Mouse (Mus musculus): ENCODE measurements at regions not wholly inside any gene's neighbourhood (a gene's known extent, or its start where the extent isn't known, plus 50 kb on each side); places are given as distances from the start of the nearest gene placed in this dataset.
A peak's percentile ranks its signal among the peaks of the same experiment; 100 is the strongest.

DNA sequence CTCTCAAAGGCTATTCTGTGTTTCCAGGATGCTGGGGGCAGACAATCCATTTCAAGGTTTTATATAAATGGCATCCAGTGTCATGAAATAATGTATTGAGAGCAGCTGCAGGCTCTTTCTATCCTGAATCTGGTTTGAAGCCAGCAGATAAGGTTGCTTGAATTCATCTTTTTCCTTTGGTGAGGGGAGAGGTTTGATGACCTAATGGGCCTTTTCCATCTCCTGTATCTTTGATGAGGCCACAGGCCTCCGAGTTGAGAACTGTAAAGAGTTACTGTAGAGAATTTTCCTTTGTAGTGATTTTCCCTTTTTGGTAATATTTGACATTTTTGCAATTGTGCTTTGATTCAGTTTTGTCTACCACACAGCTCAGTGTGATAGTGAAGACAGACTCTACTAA is 458.8 kb upstream of the 1700008P02Rik start:
- H3K9ac ChIP-seq, result no peak overlapping the region
- ATAC-seq (ENCODE audit: low FRiP score), result no peak
- H3K4me3 ChIP-seq (replicated peaks; ENCODE audit: low read length), result no peak overlapping the region
- H3K4me1 ChIP-seq (replicated peaks; ENCODE audit: control insufficient read depth, insufficient read depth, low read length), result no peaks in the 10 kb centered on the region
- no peaks in the 10 kb centered on the region for H3K36me3 ChIP-seq (replicated peaks; ENCODE audit: control insufficient read depth, insufficient read depth)
- no peak for DNase-seq (ENCODE audit: low spot score)
- WGBS, result 73% methylated on average over 1 of the region's 1 CpGs
- H3K27ac ChIP-seq, result no peak overlapping the region
- no peaks in the 10 kb centered on the region for H3K27me3 ChIP-seq (ENCODE audit: control insufficient read depth, insufficient read depth, low read length)
- H3K9me3 ChIP-seq (ENCODE audit: control insufficient read depth, low read length), result no peaks in the 10 kb centered on the region
- H3K4me2 ChIP-seq (replicated peaks), result no peak overlapping the region

DNA sequence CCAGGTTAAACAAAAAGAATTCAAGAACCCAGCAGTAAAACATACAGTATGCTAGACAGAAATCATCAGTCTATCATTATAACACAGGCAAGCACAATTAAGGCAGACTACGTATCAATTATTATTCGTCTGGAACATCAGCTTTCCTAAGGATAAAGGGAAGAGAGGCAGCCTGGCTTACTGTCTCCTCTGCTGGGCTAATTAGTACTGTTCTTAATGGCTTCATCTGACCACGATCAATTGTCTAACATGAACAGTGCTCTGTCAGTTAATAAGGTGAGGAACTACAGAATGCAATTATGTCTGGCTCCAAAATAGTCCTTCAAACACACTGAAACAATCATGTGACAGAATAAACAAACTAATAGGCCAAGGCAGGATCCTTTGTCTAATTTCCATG is 456.6 kb upstream of the 1700008P02Rik start:
- ATAC-seq (ENCODE audit: low FRiP score), result peak; percentile 37; the same call in 1 of the 2 replicates
- Histone ChIP-seq H3K27me3 (ENCODE audit: control insufficient read depth, insufficient read depth, low read length) (no peaks in the 10 kb centered on the region), H3K4me2 (replicated peaks) (no peak overlapping the region), H3K9me3 (ENCODE audit: control insufficient read depth, low read length) (no peaks in the 10 kb centered on the region), H3K4me1 (replicated peaks; ENCODE audit: control insufficient read depth, insufficient read depth, low read length) (no peaks in the 10 kb centered on the region), H3K27ac (no peak overlapping the region), H3K4me3 (replicated peaks; ENCODE audit: low read length) (no peak overlapping the region), H3K9ac (no peak overlapping the region), H3K36me3 (replicated peaks; ENCODE audit: control insufficient read depth, insufficient read depth) (no peaks in the 10 kb centered on the region)
- no peak for DNase-seq (ENCODE audit: low spot score)
- WGBS, result 60% methylated on average over 3 of the region's 3 CpGs

DNA sequence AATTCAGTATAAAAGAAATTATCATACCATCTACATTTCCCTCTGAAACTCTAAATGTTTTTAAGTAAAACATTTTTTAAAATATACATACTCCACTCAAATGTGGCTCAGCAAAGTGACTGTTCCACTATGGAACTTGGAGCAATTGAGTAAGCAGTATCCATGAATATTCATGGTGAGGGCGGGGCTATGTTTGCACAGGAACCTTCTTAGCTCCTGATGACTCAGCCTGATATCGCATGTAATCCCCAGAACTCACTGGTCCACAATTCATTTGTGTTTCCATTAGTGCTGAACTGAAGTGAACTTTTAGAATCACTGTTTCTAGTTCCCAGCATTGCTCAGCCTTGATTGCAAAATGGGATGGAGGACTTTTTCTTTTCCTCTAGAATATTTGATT is 454.2 kb upstream of the 1700008P02Rik start:
- no peaks in the 10 kb centered on the region for H3K27me3 ChIP-seq (ENCODE audit: control insufficient read depth, insufficient read depth, low read length)
- H3K4me2 ChIP-seq (replicated peaks), result no peak overlapping the region
- H3K9me3 ChIP-seq (ENCODE audit: control insufficient read depth, low read length), result no peaks in the 10 kb centered on the region
- ATAC-seq (ENCODE audit: low FRiP score) (no peak), DNase-seq (ENCODE audit: low spot score) (no peak)
- no peak overlapping the region for H3K27ac ChIP-seq
- 66% methylated on average over 2 of the region's 2 CpGs for WGBS
- H3K4me1 ChIP-seq (replicated peaks; ENCODE audit: control insufficient read depth, insufficient read depth, low read length), result no peaks in the 10 kb centered on the region
- H3K36me3 ChIP-seq (replicated peaks; ENCODE audit: control insufficient read depth, insufficient read depth), result no peaks in the 10 kb centered on the region
- no peak overlapping the region for H3K9ac ChIP-seq
- no peak overlapping the region for H3K4me3 ChIP-seq (replicated peaks; ENCODE audit: low read length)

DNA sequence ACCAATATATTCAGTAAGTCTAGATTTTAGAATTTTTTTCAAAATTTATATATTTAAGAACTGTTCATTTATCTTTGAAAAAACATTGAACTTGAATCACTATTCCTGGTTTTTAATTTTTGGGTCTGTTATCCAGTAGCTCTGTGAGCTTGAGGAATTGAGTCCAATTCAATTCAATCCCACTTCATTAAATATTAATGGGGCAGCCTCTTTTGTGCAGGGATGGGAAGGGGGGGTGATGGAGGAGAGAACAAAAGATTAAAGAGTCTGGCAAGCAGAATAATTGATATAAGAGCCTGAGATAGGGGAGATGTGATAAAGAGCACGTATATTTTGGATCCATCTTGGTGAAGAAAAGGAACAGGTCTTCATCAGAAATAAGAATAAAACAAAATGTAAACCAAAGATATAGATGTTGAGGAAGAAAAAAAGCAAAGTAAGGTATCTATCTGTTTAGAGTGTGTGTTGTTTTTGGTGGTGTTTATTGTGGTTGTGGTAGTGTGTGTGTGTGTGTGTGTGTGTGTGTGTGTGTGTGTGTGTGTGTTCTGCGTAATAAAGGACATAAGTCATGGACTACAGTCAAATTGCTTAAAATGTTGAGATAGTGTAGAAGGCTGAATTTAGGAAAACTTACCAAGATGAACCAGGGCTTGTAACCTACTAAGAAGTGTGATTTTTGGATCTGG is 421.3 kb upstream of the 1700008P02Rik start:
- Histone ChIP-seq H3K27ac (no peak overlapping the region), H3K4me1 (replicated peaks; ENCODE audit: control insufficient read depth, insufficient read depth, low read length) (no peaks in the 10 kb centered on the region), H3K4me3 (replicated peaks; ENCODE audit: low read length) (no peak overlapping the region), H3K4me2 (replicated peaks) (no peak overlapping the region), H3K9ac (no peak overlapping the region), H3K9me3 (ENCODE audit: control insufficient read depth, low read length) (no peaks in the 10 kb centered on the region), H3K27me3 (ENCODE audit: control insufficient read depth, insufficient read depth, low read length) (no peaks in the 10 kb centered on the region), H3K36me3 (replicated peaks; ENCODE audit: control insufficient read depth, insufficient read depth) (no peaks in the 10 kb centered on the region)
- no peak for DNase-seq (ENCODE audit: low spot score)
- WGBS, result 35% methylated on average over 2 of the region's 2 CpGs
- ATAC-seq (ENCODE audit: low FRiP score), result peak; percentile 43; the same call in 1 of the 2 replicates

DNA sequence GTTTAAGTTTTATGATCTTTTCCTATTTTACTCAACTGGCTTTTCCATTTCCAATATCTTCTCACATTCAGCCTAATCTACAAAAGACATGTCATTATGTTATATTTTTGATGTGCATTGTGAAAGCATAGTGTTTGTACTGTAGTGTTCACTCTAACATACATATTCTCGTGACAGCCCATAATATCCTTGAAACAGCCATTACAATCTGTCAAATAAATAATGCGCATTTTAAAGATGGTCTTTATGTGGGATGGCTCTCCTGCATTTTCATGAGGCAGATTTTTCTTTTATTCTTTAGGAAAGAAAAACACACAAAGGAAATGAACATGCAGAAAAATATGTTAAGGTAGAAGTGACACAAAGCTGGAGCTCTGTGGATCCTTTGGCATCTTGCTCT is 415.6 kb upstream of the 1700008P02Rik start:
- Histone ChIP-seq H3K9ac (no peak overlapping the region), H3K36me3 (replicated peaks; ENCODE audit: control insufficient read depth, insufficient read depth) (no peaks in the 10 kb centered on the region), H3K4me1 (replicated peaks; ENCODE audit: control insufficient read depth, insufficient read depth, low read length) (no peaks in the 10 kb centered on the region), H3K9me3 (ENCODE audit: control insufficient read depth, low read length) (no peaks in the 10 kb centered on the region), H3K27me3 (ENCODE audit: control insufficient read depth, insufficient read depth, low read length) (no peaks in the 10 kb centered on the region), H3K4me3 (replicated peaks; ENCODE audit: low read length) (no peak overlapping the region), H3K27ac (no peak overlapping the region), H3K4me2 (replicated peaks) (no peak overlapping the region)
- ATAC-seq (ENCODE audit: low FRiP score), result no peak
- 38% methylated on average over 2 of the region's 2 CpGs for WGBS
- DNase-seq (ENCODE audit: low spot score), result no peak

DNA sequence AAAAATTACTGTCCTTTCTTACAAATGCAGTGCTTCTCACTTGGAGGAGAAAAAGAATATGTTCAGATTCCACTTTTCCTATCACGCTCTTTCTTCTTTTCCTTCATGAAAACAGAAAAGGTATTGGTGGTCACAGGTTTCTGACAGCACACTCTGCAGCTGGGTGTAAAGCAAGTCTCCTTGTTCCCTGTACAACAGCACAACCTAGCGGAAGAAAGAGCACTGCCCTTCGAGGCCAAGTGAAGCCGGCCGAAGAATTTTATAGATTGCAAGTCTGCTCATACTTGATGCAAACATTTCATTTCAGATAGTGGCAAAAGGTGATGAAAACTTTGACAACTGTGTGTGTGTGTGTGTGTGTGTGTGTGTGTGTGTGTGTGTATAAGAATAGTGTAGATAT is 407.6 kb upstream of the 1700008P02Rik start:
- peak; percentile 86 for DNase-seq (ENCODE audit: low spot score)
- H3K4me1 ChIP-seq (replicated peaks; ENCODE audit: control insufficient read depth, insufficient read depth, low read length), result no peaks in the 10 kb centered on the region
- H3K27me3 ChIP-seq (ENCODE audit: control insufficient read depth, insufficient read depth, low read length), result no peaks in the 10 kb centered on the region
- no peak overlapping the region for H3K4me3 ChIP-seq (replicated peaks; ENCODE audit: low read length)
- H3K9me3 ChIP-seq (ENCODE audit: control insufficient read depth, low read length), result no peaks in the 10 kb centered on the region
- no peak overlapping the region for H3K27ac ChIP-seq
- peak; percentile 88; the same call in 1 of the 2 replicates for ATAC-seq (ENCODE audit: low FRiP score)
- no peak overlapping the region for H3K4me2 ChIP-seq (replicated peaks)
- H3K36me3 ChIP-seq (replicated peaks; ENCODE audit: control insufficient read depth, insufficient read depth), result no peaks in the 10 kb centered on the region
- H3K9ac ChIP-seq, result no peak overlapping the region
- WGBS, result 20% methylated on average over 5 of the region's 5 CpGs

DNA sequence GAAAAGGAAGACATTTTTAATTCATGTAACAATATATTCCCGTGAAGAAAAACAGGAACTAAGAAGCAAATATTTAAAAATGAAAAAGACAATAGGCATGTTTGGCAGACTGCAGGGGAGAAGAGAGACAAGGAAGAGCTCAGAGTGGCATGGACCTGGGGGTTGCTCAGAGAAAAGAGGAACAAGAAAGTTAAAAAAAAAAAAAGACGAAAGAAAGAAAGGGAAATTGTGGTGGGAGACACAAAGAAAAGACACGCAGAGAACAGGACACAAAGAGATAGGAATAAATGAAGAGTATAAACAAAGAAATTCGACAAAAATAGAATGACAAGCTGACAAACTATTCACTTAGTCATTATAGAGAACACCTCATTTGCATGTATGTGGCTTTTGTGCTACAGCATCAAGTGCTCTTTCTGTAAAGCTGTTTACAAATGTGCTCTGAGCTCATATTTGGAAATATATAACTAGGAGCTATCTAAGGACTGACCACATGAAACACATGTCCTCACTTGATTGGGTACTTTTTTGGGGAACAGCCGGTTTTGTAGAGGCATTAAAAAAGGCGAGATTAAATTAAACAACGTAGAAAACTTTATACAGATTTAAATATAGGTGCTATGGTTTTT is 394.2 kb upstream of the 1700008P02Rik start:
- Histone ChIP-seq H3K9ac (no peak overlapping the region), H3K27me3 (ENCODE audit: control insufficient read depth, insufficient read depth, low read length) (no peaks in the 10 kb centered on the region), H3K27ac (no peak overlapping the region), H3K36me3 (replicated peaks; ENCODE audit: control insufficient read depth, insufficient read depth) (no peaks in the 10 kb centered on the region), H3K4me3 (replicated peaks; ENCODE audit: low read length) (no peak overlapping the region), H3K9me3 (ENCODE audit: control insufficient read depth, low read length) (no peaks in the 10 kb centered on the region), H3K4me1 (replicated peaks; ENCODE audit: control insufficient read depth, insufficient read depth, low read length) (peaks cover 4% of the 10 kb centered on the region; the same call in 1 of the 2 replicates), H3K4me2 (replicated peaks) (no peak overlapping the region)
- ATAC-seq (ENCODE audit: low FRiP score) (no peak), DNase-seq (ENCODE audit: low spot score) (no peak)
- 29% methylated on average over 7 of the region's 7 CpGs for WGBS

DNA sequence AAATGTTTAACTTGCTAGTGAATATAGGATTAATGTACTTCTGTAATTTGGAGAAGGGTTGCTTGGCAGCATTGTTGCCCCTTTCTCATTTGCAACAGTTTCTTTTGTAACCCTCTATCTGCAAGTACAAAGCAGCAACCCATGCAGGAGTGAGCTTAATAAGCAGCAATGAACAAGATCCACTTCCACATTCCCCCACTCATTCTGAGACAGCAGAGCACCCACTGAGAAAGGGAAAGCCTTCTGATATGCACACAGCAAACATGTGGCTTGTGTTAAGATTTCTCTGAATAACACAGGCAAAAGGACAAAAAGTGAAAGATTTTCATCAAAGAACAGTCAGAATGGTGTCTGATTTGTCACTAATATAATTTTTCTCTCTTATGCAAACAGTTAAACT is 393.3 kb upstream of the 1700008P02Rik start:
- no peak for DNase-seq (ENCODE audit: low spot score)
- no peak for ATAC-seq (ENCODE audit: low FRiP score)
- no peaks in the 10 kb centered on the region for H3K27me3 ChIP-seq (ENCODE audit: control insufficient read depth, insufficient read depth, low read length)
- H3K4me1 ChIP-seq (replicated peaks; ENCODE audit: control insufficient read depth, insufficient read depth, low read length), result peaks cover 4% of the 10 kb centered on the region; the same call in 1 of the 2 replicates
- no peak overlapping the region for H3K9ac ChIP-seq
- H3K9me3 ChIP-seq (ENCODE audit: control insufficient read depth, low read length), result no peaks in the 10 kb centered on the region
- no peak overlapping the region for H3K4me3 ChIP-seq (replicated peaks; ENCODE audit: low read length)
- H3K27ac ChIP-seq, result no peak overlapping the region
- no peak overlapping the region for H3K4me2 ChIP-seq (replicated peaks)
- no peaks in the 10 kb centered on the region for H3K36me3 ChIP-seq (replicated peaks; ENCODE audit: control insufficient read depth, insufficient read depth)

DNA sequence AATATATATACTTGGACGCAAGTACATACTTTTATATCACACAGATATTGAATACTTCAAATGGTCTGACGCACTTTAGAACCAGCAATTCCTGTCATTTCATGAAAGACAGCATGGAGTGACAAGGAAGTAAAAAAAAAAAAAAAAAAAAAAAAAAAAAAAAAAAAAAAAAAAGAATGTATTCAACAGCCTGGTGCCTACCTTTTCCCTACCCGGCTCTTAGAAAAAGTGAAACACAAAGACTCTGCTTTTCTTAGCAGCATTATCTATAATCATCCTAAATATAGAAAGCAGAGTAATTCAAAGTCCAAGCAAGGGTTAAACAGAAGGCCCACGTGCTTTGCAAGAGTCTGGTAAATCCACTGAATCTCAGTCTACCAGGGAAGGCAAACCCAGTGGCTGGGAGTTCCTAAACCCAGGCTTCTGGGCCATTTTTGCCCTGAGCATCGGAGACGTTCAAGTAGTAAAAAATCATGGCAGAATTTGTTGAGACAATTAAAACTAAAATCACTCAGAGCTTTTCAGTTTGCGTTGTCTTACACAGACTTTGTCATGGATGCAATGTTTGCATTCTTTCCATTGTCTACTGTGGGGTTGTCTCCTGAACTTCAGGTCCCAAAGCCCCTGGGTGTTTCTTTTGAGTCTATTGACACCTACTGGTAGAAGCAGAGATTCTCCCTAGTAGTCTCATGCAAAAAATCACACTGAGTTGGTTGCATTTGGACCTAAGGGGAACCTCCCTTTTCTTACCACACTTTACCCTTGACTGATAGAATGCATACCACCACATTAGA is 390.2 kb upstream of the 1700008P02Rik start:
- ATAC-seq (ENCODE audit: low FRiP score), result peak; percentile 82
- no peak overlapping the region for H3K4me3 ChIP-seq (replicated peaks; ENCODE audit: low read length)
- peaks cover 4% of the 10 kb centered on the region; the same call in 1 of the 2 replicates for H3K4me1 ChIP-seq (replicated peaks; ENCODE audit: control insufficient read depth, insufficient read depth, low read length)
- H3K27ac ChIP-seq, result no peak overlapping the region
- no peaks in the 10 kb centered on the region for H3K9me3 ChIP-seq (ENCODE audit: control insufficient read depth, low read length)
- H3K9ac ChIP-seq, result no peak overlapping the region
- H3K4me2 ChIP-seq (replicated peaks), result 0 out of 2 replicates have a peak overlapping the region, but pooled peaks have one; percentile 19
- peak; percentile 73 for DNase-seq (ENCODE audit: low spot score)
- 44% methylated on average over 7 of the region's 7 CpGs for WGBS
- H3K36me3 ChIP-seq (replicated peaks; ENCODE audit: control insufficient read depth, insufficient read depth), result no peaks in the 10 kb centered on the region
- H3K27me3 ChIP-seq (ENCODE audit: control insufficient read depth, insufficient read depth, low read length), result no peaks in the 10 kb centered on the region
